Mouse (Mus musculus) thymus, adult 2 months (tissue): Measurements from ENCODE around the gene Setd5.

ENCODE experiments used
- CTCF ChIP-seq: fragments of 200-500 bp; IDR thresholded peaks from 2 replicates; pipeline ENCODE4 v1.5.1; 2012; ENCODE audit warnings: mild to moderate bottlenecking, control low read depth, low read length, moderate library complexity, borderline replicate concordance; ENCODE audit not compliant: control insufficient read depth, poor library complexity, insufficient read depth; ENCODE audit errors: extremely low read depth
- POLR2A ChIP-seq: fragments of 200-500 bp; IDR thresholded peaks from 2 replicates; pipeline ENCODE4 v1.6.1; 2012; ENCODE audit warnings: mild to moderate bottlenecking, low read length, control low read depth, moderate library complexity; ENCODE audit not compliant: control insufficient read depth, poor library complexity, insufficient read depth; ENCODE audit errors: extremely low read depth

- TF ChIP-seq CTCF (no peak), POLR2A (no peak)
Observed at GRCm38 (mm10) chr6:113033185-113033584, 44.0 kb upstream of the Setd5 start.
